Mouse (Mus musculus): Measurements from ENCODE around the gene Gm3327. TPM values are rescaled to one million over a fixed set of nuclear protein-coding genes. Genes with fewer than 3 reads are reported as not detected.

Gene Gm3327
- not detected for polyA plus RNA-seq (2015; fragmentation: Illumina TruSeq; extraction: RNeasy Lipid Tissue Mini Kit (QIAGEN cat#74804); ENCODE audit: insufficient read depth, low replicate concordance)

GRCm38 (mm10) chr14:44123551-44123950, at the start of gene Gm3327:
Gene Gm3327, plus strand, starts transcription at chr14:44123851.

GRCm38 (mm10) chr14:44102354-44102753, 21.3 kb upstream of the Gm3327 start, which contains the start of gene Ear2:
Gene Ear2, plus strand, starts transcription at chr14:44102654.

Other genes with a start within 250 kb of the Gm3327 start
- gene Ear1, start 248.3 kb upstream of the Gm3327 start, polyA plus RNA-seq (2015; fragmentation: Illumina TruSeq; extraction: RNeasy Lipid Tissue Mini Kit (QIAGEN cat#74804); ENCODE audit: insufficient read depth, low replicate concordance): 0.62 TPM
- gene Ear10, start 200.3 kb upstream of the Gm3327 start, polyA plus RNA-seq (2015; fragmentation: Illumina TruSeq; extraction: RNeasy Lipid Tissue Mini Kit (QIAGEN cat#74804); ENCODE audit: insufficient read depth, low replicate concordance): not detected
- gene Gm8113, start 198.5 kb upstream of the Gm3327 start, polyA plus RNA-seq (2015; fragmentation: Illumina TruSeq; extraction: RNeasy Lipid Tissue Mini Kit (QIAGEN cat#74804); ENCODE audit: insufficient read depth, low replicate concordance): 5.7 TPM
- gene Ang5, start 166.8 kb upstream of the Gm3327 start, polyA plus RNA-seq (2015; fragmentation: Illumina TruSeq; extraction: RNeasy Lipid Tissue Mini Kit (QIAGEN cat#74804); ENCODE audit: insufficient read depth, low replicate concordance): not detected
- gene Ang6, start 121.6 kb upstream of the Gm3327 start, polyA plus RNA-seq (2015; fragmentation: Illumina TruSeq; extraction: RNeasy Lipid Tissue Mini Kit (QIAGEN cat#74804); ENCODE audit: insufficient read depth, low replicate concordance): not detected
- 85.3 TPM for gene Ear2, start 21.2 kb upstream of the Gm3327 start, polyA plus RNA-seq (2015; fragmentation: Illumina TruSeq; extraction: RNeasy Lipid Tissue Mini Kit (QIAGEN cat#74804); ENCODE audit: insufficient read depth, low replicate concordance)
- gene Gm8212, start 73.8 kb downstream of the Gm3327 start, polyA plus RNA-seq (2015; fragmentation: Illumina TruSeq; extraction: RNeasy Lipid Tissue Mini Kit (QIAGEN cat#74804); ENCODE audit: insufficient read depth, low replicate concordance): not detected
- gene 4930503E14Rik, start 89.4 kb downstream of the Gm3327 start, polyA plus RNA-seq (2015; fragmentation: Illumina TruSeq; extraction: RNeasy Lipid Tissue Mini Kit (QIAGEN cat#74804); ENCODE audit: insufficient read depth, low replicate concordance): not detected
- not detected for gene Gm8220, start 161.7 kb downstream of the Gm3327 start, polyA plus RNA-seq (2015; fragmentation: Illumina TruSeq; extraction: RNeasy Lipid Tissue Mini Kit (QIAGEN cat#74804); ENCODE audit: insufficient read depth, low replicate concordance)
- gene Gm5930, start 214.7 kb downstream of the Gm3327 start, polyA plus RNA-seq (2015; fragmentation: Illumina TruSeq; extraction: RNeasy Lipid Tissue Mini Kit (QIAGEN cat#74804); ENCODE audit: insufficient read depth, low replicate concordance): not detected
- not detected for gene Gm8229, start 241.5 kb downstream of the Gm3327 start, polyA plus RNA-seq (2015; fragmentation: Illumina TruSeq; extraction: RNeasy Lipid Tissue Mini Kit (QIAGEN cat#74804); ENCODE audit: insufficient read depth, low replicate concordance)